Mouse (Mus musculus) liver, adult 2 months (tissue): ENCODE results near the gene Rab37.

Experiments used
- CTCF ChIP-seq: fragments of 200-500 bp; IDR thresholded peaks from 2 replicates; pipeline ENCODE4 v1.5.1; 2011; ENCODE audit warnings: low read depth, low read length, control low read depth
- POLR2A ChIP-seq: fragments of 200-500 bp; IDR thresholded peaks from 2 replicates; pipeline ENCODE4 v1.6.1; 2011; ENCODE audit warnings: low read length, control low read depth; ENCODE audit not compliant: insufficient read depth; ENCODE audit errors: extremely low read depth

- no peak for TF ChIP-seq CTCF
- TF ChIP-seq POLR2A, result no peak
Measured at GRCm38 (mm10) chr11:115107403-115107916, 16.2 kb downstream of the Rab37 start.
